Mouse (Mus musculus): ENCODE measurements around the gene Srgap3.

DNA sequence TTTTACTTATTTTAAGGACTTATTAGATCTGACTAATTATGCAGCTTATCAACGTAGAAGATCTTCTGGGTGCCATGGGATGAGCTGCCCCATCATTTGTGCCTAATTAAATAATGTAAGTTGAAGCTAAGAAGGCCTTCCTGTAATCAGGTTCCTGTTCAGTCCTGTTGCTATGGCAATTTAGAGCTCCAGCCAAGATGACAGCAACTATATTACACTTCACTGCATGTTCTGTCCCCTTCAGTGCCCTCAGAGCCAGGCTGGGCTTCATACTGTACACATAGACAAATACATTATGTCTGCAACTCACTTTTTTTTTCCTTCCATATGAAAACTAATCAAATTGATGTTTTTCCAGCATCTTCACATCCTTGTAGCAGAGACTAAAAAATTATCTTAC lies 43.1 kb upstream of the Srgap3 start:
- TF ChIP-seq POLR2A (IDR thresholded peaks at IDR 0.05; ENCODE audit: borderline replicate concordance, extremely low read depth, low read depth, low read length), result no peak
- no peak for TF ChIP-seq CTCF (IDR thresholded peaks at IDR 0.05; ENCODE audit: insufficient read depth, low read length)
